Mouse (Mus musculus) neutrophil, adult 5-6 weeks (primary cell): ENCODE data around the gene Gli2. TPM values are rescaled to one million over a fixed set of nuclear protein-coding genes. Genes with fewer than 3 reads are reported as not detected.

Experiments used
- ATAC-seq: fragments of 151-379, 151-347 bp; 2 replicates; pipeline ENCODE4 v1.8.0; 2017; ENCODE audit warnings: mild to moderate bottlenecking, moderate TSS enrichment; ENCODE audit not compliant: insufficient number of reproducible peaks, poor library complexity, low FRiP score, severe bottlenecking; ENCODE audit errors: extremely low read depth
- total RNA-seq: library from RNA; stranded (forward); fragments of 200-1000 nt; gene quantifications from 2 replicates; pipeline ENCODE4 v1.2.3, GENCODE M21; 2017

Gli2 gene
- total RNA-seq, 1 experiment from 2014 or later = not detected

DNA sequence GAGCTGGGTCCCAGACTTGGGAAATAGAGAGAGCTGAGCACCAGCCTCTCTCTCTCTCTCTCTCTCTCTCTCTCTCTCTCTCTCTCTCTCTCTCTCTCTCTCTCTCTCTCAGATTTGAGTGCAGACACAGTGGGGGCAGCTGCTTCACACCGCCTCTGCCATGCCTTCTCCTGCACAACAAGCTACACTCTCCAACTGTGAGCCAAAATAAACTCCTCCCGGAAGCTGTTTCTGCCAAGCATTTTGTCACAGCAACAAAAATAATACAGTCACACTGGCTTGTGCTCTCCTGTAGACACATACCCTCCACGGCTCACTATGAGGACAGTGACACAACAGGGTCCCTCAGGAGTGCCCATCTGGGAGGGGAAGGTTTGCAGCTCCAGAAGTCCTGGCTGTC is 36.6 kb downstream of the Gli2 start:
- ATAC-seq = no peak

DNA sequence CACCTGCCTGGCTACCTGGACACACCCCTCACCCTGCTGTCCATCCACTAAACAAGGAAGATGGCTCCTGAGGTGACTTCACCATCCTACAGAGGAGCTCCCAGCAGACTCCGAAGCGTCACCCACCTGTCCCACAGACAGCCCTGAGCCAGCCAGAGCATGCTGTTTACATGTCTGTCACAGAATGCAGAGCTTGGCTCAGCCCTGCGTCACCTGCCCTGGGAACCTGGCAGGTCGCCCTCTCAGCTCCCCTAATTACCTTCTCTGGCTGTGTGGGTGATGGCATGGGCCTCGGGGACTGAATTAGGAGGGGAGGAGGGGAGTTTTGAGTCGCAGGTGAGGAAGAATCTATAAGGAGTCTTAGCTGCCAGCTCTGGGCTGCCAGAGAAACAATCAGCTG is 38.3 kb downstream of the Gli2 start:
- ATAC-seq = no peak

DNA sequence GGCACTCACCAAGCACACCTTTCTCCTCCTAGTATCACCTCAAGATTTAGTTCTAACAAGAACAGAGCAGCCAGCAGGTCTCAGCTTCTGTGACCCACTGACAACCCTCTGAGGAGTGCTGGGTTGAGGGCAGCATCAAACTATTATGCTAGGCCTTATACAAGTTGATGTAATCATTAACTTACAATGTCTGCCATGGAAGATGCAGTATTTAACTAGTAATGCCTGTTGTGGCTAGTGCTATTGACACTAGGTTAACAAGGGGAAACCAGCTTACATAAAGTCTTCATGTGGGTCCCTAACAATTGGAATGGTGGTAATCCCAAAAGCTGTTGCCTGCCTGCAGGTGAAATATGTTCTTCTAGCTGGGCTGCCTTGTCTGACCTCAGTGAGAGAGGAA is 44.5 kb downstream of the Gli2 start:
- ATAC-seq = no peak

DNA sequence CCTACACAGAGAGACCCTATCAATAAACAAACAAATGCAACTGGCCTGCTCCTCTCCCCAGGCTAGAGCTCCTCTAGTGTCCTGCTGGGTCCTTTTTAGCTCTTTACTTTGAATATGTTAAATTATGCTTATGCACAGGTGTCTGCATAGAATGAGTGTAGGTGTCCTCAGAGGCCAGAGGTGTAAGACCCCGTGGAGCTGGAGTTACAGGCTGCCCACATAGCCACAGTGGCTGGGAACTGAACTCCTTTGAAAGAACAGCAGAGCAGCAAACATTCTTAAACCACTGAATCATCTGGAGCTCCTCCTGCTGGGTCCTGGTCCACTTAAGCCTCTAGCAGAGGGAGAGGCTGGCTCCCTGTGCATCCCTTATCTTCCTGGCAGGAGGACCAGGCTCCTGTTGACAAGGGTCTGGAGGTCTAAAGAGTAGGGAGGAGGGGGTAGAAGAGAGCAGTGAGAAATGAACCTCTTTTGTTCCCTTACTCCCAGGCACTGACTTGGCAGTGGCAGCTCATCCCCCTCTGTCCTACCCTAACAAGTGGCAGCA is 49.5 kb downstream of the Gli2 start:
- no peak for ATAC-seq

DNA sequence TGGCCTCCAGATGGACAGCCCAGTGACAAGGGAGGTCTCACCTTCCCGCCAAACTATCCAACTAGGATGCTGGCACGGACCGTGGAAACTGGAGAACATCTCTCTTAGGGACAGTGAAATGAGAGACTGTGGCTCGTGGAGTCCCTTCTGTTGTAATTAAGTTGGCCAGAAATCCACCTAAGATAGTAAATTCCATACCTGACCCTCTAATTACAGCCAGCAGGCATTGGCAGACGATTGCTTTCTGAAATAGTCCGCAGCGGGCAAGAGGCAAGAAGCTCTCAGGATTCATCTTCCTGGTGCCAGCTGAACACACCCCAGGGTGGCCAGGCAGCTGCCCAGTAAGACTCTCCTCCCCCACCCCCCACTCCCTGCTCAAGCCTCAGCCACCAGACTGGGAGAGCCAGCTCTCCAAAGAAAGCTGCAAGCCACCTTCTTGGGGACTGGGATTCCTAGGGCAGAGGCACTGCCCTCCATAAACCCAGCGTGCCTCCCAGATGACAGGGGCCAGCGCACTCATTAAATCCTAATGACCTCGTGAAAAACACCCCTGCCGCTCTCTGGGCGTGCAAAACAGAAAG is 51.9 kb downstream of the Gli2 start:
- no peak for ATAC-seq

DNA sequence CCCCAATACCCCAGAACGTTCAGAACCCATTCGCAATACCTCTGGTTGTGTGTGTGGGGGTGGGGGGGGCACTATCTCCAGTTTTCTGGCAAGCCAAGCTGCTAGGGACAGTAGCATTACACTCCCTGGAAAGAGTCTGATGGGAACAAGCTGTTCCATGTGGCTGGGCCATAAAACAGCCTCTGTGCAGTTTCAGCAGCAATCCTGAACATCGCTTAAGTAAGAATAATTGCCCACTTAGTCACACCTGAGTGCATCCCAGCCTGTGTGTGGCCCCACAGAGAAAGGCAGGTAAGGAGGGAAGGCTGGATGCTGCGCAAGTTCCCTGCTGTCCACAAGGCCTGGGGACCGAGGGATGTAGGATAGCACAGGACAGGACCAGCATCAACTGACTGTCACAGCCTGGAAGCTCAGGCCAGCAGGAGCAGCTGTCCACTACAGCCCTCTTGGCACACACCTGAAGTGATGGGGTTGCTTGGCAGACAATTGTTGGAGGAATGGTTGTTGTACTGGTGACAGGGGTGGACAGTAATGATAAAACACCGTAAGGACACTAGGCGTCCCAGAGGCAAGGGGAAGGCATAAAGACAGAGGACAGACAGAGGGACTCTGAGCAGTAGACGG is 58.8 kb downstream of the Gli2 start:
- no peak for ATAC-seq

DNA sequence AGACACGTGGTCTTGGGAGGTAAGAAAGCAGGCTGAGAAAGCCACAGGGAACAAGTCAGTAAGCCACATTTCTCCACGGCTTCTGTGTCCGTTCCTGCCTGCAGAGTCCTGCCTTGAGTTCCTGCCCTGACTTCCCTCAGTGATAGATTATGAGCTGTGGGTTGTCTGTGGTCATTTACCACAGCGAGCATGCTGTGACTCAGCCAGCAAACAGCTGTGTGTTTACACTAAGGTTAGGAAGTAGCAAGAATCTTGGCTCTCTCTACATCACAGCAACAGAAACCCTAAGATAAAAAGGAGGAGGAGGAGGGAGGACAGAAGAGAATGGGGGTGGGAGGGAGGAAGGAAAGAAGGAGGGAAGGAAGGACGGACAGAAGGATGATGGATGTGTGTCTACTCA is 59.6 kb downstream of the Gli2 start:
- ATAC-seq = no peak

DNA sequence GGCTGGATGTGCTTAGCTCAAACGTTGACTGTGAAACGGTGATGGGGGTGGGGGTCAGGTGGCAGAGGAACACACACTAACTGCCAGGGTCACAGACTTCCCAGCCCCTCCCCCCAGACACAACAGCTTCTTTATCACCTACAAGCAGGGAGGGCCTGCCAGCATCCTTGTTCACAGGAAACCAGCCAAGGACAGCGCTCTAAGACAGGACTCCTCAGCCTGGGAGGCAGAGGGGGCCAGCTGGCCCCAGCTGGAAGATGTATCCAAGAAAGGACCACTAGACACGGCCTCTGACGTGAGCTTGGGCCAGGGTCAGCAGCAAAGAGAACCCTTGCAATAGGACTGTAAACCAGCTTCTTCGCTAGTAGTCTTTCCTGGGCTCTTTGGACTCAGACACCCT is 65.1 kb downstream of the Gli2 start:
- no peak for ATAC-seq

DNA sequence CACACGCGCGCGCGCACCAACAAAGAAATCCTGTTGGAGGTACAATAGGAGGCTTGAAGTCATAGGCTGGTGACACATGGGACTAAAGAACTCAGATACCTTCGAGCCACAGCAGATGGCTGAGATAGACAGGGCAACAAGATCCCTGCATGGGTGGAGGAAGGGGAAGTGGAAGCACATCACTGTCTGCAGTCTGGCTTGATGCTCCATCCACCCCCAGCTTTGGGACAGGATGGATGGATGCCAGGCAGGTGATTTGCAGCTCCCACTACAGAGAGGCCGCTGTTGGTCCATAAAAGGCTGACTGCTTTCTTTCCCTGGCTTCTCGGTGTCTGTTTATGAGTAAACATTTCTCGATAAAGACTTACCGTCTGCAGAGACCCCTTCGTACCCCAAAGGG is 65.9 kb downstream of the Gli2 start:
- no peak for ATAC-seq

DNA sequence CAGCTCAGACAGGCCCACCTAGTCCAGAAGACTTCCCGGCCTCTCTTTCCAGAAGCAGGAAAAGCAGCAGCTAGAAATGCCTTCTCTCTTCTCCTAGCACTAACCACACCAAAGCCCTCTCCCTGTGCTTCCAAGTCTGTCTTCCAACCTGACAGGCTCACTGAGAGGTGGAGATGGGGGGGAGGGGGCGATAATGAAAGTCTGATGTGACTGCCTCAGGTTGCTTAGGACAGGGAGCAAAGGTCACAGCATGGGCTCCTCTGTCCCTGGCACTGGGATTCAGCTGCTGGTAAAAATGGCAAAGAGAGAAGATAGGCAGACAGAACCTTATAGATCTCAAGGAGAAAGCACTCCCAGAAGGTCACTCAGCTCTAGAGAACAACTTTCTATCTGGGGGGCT is 70.0 kb downstream of the Gli2 start:
- ATAC-seq = no peak

DNA sequence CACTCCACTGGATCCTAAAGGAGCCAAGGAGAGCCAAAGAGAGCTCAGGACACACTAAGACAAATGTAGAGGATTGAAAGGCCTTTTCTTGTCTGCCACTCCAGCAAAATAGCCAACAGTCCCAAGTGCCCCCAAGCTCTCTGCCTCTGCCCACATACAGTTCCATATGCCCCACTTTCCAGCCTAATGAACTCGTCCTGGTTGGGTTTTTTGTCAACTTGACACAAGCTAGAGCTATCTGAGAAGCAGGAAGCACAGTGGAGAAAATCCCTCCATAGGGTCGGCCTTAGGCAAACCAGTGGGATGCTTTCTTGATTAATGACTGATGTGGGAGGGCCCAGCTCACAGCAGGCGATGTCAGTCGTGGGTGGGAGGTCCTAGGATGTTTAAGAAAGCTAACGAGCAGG is 70.6 kb downstream of the Gli2 start:
- no peak for ATAC-seq

DNA sequence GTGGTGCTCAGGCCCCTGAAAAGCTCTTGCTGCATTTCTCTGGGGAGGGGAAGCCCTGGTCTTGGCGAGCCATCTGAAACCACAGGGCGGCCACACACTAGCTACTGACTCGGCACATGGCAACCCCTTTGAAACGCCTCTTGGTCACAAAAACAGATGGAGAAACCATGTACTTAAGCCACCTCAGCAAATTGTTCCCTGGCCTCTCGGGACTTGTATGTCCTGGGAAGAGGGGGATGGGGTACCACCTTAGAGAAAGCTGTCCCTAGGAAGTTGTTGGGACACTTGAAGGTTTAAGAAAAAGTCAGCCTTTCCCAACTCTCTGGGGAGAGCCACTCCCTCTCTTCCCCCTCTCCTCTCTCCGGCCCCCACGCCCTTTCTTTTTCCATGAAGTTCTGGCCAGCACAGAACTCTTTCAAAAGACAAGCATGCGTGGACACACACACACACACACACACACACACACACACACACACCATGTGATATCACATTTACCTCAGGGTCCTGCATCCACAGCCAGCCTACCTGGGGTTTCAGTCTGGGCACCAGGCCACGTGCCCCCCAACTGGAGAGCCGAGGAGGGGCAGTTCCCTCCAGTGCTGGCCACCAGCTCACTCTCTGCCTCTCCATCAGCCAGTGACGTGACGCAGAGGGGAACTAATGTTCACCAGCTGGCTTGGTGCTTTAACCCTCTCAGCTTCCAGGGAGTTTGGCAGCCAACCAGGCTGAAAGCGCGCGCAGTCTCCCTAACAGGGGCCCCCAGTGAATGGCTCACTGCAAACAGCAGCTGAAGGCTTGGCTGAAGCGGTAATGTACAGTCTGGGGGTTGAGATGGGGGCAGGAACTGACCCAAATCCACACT is 71.2 kb downstream of the Gli2 start:
- no peak for ATAC-seq

DNA sequence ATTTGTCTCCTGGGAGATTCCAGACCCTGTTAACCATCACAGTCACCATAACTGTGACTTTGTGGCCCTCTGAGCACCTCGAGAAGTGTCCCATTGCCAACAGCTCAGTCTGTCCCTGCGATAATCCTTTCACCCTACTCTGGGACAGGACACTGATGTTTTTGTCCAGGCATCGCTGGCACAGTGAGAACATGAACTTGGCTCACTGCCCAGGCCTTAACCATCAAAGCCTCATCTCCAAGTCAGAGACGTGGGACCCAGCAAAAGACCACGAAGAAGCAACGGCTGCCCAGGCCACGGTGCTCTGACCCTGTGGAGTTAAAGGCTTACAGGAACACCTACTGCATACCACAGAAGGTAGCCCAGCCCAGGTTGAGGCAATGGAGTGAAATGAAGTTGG is 72.8 kb downstream of the Gli2 start:
- no peak for ATAC-seq

DNA sequence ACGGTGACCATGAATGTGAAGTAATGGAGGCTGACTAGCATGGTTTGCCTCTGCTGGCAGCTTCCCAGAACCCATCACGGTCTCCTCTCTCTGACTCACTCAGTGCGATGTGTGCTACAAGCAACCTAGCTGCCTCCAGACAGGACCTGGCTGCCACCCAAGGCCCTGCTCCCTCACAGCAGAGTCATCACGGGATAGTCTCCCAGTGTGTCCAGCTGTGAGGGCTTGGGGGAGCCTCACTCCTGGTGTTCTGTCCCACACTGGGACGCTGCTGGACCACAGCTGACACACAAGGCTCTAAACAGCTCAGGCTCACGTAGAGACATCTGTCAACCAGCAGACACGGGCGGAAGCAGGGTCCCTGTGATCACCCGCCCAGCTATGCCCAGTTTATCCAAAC is 76.8 kb downstream of the Gli2 start:
- ATAC-seq = no peak

DNA sequence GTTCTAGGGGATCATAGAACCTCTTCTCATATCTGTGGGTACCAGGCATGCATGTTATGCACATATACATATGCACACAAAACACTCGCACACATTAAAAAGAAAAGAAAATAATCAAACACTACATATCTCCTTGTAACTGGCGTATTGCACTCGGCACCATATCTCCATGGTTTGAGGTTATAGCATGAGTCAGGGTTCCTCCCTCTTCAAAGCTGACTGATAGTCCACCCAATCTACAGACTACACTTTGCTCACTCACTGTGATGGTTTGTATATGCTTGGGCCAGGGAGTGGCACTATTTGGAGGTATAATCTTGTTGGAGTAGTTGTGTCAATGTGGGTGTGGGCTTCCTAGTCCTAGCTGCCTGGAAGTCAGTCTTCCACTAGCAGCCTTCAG is 78.0 kb downstream of the Gli2 start:
- no peak for ATAC-seq

DNA sequence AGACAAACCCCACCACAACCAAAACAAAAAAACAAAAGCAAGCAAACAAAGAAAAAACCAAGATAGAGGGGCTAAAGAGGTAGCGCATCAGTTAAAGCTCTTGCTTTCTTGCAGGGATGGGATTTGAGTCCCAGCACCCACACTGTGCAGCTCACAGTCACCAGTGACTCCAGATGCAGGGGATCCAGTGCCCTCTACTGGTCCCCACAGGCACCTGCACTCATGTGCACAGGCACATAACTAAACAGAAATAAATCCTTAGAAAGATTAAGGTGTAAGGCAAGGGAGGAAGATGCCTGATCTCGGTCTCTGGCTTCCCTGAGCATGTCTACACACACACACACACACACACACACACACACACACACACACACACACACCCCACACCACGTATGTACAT is 83.4 kb downstream of the Gli2 start:
- no peak for ATAC-seq

DNA sequence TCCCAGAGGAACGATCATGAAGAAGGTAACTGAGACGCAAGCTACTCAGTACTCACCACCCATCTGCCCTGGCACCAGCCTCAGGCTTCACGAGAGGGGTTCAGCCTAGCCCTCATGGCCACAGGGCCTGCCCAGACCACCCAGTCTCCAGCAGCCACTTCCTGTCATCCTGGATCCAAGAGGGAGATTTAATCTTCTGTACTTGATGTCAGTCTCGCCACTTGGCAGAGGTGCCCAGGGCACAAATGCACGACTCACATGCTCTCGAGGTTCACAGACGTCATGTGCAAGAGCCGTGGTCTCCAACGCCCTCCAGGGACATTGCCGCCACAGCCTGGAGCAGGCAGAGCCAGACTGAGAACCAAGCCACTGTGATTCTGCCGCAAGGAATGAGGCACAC is 84.0 kb downstream of the Gli2 start:
- ATAC-seq = no peak

DNA sequence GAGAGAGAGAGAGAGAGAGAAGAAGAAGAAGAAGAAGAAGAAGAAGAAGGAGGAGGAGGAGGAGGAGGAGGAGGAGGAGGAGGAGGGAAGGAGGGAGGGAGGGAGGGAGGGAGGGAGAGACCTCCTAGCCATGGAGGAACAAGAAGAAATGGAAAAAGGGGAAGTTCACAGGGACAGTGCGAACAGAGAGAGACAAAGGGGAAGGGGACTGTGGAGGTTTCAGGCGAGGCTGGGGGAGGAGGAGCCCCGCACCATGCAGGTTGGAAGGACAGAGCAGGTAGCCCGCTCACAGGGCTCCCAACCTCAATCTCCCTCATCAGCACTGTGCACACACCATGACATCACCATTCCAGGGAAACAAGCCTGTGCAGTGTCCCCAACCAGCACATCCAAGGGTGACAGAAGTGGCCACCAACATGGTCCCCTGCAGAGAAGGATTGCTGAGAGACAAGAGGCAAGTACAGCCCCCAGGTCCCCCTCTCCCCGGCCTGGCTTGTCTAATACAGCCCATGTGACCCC is 84.7 kb downstream of the Gli2 start:
- ATAC-seq = no peak

DNA sequence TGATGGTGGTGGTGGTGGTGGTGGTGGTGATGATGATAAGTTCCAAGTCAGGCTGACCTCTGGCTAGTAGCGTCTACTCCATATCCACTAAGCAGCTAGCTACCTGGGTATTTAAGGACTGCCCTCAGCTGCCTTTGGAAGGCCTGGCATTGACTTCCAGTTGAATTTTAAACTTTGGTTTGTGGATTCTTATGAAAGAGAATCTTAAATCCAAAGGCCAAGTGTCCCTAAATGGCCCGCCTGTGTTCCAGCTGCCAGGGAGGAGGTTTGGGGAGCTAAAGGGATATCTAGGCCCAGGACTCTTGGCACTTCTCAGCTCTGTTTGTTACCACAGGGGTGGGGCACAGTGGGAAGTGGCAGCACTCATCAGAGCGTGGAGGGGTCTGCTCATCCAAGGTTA is 85.4 kb downstream of the Gli2 start:
- ATAC-seq = no peak

DNA sequence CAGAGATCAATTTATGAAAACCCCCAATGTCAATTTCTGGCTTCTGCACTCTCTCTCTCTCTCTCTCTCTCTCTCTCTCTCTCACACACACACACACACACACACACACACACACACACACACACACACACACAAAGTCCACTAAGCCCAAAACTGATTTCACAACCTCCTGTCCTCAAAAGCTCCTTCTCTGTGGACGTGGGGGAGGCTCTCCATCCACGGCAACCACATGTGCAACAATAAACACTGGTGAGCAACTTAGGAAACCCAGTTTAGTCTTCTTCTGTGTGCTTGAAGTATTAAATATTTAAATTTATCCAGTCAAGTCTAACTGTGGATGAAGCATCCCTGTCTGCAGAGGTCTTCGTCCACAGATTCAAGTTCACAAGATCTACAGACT is 86.1 kb downstream of the Gli2 start:
- ATAC-seq = no peak
